Mouse (Mus musculus) embryonic facial prominence, embryonic 15.5 days (tissue): ENCODE results near the gene Zfp512. TPM values are rescaled to one million over a fixed set of nuclear protein-coding genes. Genes with fewer than 3 reads are reported as not detected.
"Not testable (repeated sequence)": the region's sequence is repeated elsewhere in the genome, so short reads cannot be mapped to it uniquely, and the experiment has no call there.

Experiments
- ATAC-seq: fragments of 200-750 bp; cut with Nextera tagmentation; 2 replicates; pipeline ENCODE4 v1.8.0; 2017; ENCODE audit warnings: low read depth, moderate TSS enrichment; ENCODE audit not compliant: insufficient number of reproducible peaks, low FRiP score, low TSS enrichment
- H3K27ac ChIP-seq: fragments of 300-500 bp; sonication (generic); replicated peaks from 2 replicates; pipeline ENCODE4 v1.5.1; 2015; ENCODE audit warnings: mild to moderate bottlenecking, inconsistent platforms
- H3K27me3 ChIP-seq: fragments of 300-500 bp; sonication (generic); 2 replicates; pipeline ENCODE4 v1.6.1; 2015; ENCODE audit warnings: inconsistent platforms
- H3K36me3 ChIP-seq: fragments of 300-500 bp; sonication (generic); 2 replicates; pipeline ENCODE4 v1.6.1; 2015; ENCODE audit warnings: mild to moderate bottlenecking, inconsistent platforms
- H3K4me1 ChIP-seq: fragments of 300-500 bp; sonication (generic); 2 replicates; pipeline ENCODE4 v1.6.1; 2015; ENCODE audit warnings: inconsistent platforms
- H3K4me2 ChIP-seq: fragments of 300-500 bp; sonication (generic); replicated peaks from 2 replicates; pipeline ENCODE4 v1.6.1; 2015; ENCODE audit warnings: mild to moderate bottlenecking, inconsistent platforms
- H3K4me3 ChIP-seq: fragments of 300-500 bp; sonication (generic); replicated peaks from 2 replicates; pipeline ENCODE4 v1.5.1; 2015; ENCODE audit warnings: mild to moderate bottlenecking, inconsistent platforms
- H3K9ac ChIP-seq: fragments of 300-500 bp; sonication (generic); 2 replicates; pipeline ENCODE4 v1.6.1; 2015; ENCODE audit warnings: inconsistent platforms
- H3K9me3 ChIP-seq: fragments of 300-500 bp; sonication (generic); replicated peaks from 2 replicates; pipeline ENCODE4 v1.6.1; 2016; ENCODE audit warnings: inconsistent platforms
- WGBS: fragments of 180-500 bp; shearing (Covaris S2); methylation state at CpG from one replicate; pipeline ENCODE4 v1.1.7; 2015; 5-methylcytosine and 5-hydroxymethylcytosine counted together
- polyA plus RNA-seq: library from polyadenylated mRNA; unstranded; fragments of >200 nt; fragmentation: Nextera tagmentation; extraction: Ambion mirVana; gene quantifications from 2 replicates; pipeline ENCODE4 v1.2.1, GENCODE M21; 2015

Zfp512 gene
- polyA plus RNA-seq: 50.0 and 51.9 TPM in 2 replicates

DNA sequence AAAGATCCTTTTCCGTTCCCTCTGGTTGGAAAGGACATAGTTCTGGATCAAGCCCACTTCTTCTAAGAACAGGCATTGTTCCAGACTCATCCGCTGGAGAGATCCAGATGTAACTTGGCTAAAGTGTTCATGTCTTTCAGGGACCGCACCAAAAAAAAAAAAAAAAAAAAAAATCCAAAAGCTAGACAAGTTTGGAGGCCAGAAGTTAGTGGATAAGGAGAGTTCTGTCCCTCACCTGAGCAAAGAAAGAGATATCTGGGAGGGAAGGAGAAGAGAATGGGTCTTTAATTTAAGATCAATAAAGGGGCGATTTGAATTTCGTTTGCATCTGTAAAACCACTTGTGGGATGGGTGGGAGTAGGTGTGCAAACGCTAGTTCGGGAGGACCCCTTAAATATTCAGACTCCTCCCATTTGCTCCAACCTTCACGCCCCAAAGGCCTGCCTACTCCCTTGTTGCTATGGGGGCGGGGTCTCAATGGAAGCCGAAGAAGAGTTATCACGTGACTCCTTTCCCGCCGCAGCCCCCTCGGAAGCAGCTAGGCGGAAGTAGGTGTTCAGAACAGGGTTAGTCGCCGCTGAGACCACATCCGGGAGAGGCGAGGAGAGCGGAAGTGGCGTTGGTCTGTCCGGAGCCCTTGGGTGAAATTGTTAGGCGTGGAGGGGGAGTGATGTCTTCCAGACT lies at the start of gene Zfp512:
Gene Zfp512, plus strand, starts transcription at position 554 of the 684 bp plus-strand sequence.
- Histone ChIP-seq H3K4me1 (peaks cover 14% of the 10 kb centered on the region), H3K9ac (peak within 1 kb of the TSS; percentile 42; the same call in 1 of the 2 replicates), H3K9me3 (no peaks in the 10 kb centered on the region), H3K27ac (peak within 1 kb of the TSS; percentile 66; the same call in 1 of the 2 replicates), H3K4me3 (peak within 1 kb of the TSS; percentile 59), H3K36me3 (no peaks in the 10 kb centered on the region), H3K4me2 (peak within 1 kb of the TSS; percentile 77), H3K27me3 (no peaks in the 10 kb centered on the region)
- 5% methylated on average over 23 of the region's 23 CpGs for whole genome bisulfite sequencing
- ATAC-seq: peak; percentile 98

DNA sequence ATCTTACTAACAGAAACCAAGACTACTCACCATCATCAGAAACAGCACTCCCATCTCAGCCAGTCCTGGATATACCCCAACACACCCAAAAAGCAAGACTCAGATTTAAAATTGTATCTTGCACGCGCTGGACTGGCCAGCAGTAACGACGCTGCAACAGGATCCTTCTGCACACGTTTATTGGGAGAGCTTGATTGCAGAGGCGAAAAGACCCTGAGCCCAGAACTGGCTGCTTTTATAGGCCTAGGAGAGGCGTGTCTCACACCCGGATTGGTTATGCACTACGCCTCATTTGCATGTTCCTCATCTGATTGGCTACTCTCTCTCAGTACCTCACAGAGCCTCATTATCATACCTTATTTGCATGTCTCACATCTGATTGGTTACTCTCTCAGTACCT lies 17.5 kb upstream of the Zfp512 start:
- WGBS: 90% methylated on average over 9 of the region's 9 CpGs

DNA sequence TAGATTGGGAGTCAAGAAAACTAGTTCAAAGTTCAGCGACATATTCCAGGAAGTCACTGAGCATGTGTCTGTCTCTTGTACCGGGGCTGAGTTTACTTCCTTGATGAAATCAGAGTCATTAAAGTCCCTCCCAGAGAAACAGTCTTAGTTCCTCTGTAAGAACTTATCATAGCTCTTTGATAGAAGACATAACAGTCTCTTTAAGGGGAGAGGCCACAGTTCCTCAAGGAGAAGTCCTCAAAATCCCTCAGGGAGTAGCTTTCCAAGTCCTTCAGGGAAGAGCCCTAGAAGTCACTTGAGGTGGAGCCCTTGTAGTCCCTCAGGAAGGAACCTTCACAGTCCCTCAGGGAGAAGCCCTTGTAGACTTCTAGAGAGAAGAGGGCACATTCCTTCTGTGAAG lies 895 bp upstream of the Zfp512 start:
- no peak for ATAC-seq
- Histone ChIP-seq H3K27me3 (no peaks in the 10 kb centered on the region), H3K9me3 (no peaks in the 10 kb centered on the region), H3K36me3 (no peaks in the 10 kb centered on the region), H3K27ac (no peak overlapping the region), H3K4me3 (no peak overlapping the region), H3K4me1 (peaks cover 14% of the 10 kb centered on the region), H3K9ac (no peak overlapping the region), H3K4me2 (no peak overlapping the region)
- 89% methylated on average over 2 of the region's 2 CpGs for WGBS

More for the DNA sequence above, 17.5 kb upstream of the Zfp512 start:
- not testable (repeated sequence) for H3K4me1 ChIP-seq, H3K9ac ChIP-seq, H3K36me3 ChIP-seq, H3K27me3 ChIP-seq, H3K9me3 ChIP-seq, H3K4me2 ChIP-seq, ATAC-seq, H3K27ac ChIP-seq, H3K4me3 ChIP-seq

DNA sequence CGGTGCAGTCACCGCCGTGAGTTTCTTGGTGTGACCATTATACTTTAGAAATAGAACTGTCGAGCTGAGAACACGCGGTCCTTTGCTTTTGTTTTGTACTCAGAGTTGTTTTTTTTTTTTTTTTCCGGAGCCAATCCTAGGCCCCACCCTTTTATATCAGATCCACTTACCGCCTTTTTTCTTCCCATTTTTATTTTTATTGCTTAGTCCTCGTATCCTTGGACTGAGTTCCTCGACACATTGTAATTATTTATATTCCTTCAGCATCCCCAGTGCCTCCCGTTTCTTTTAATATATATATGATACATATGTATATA lies 289 bp downstream of the Zfp512 start:
- Histone ChIP-seq H3K36me3 (no peaks in the 10 kb centered on the region), H3K9me3 (no peaks in the 10 kb centered on the region), H3K4me1 (peaks cover 14% of the 10 kb centered on the region), H3K9ac (peak overlapping the region; percentile 29; the same call in 1 of the 2 replicates), H3K4me2 (peak overlapping the region; percentile 77), H3K27me3 (no peaks in the 10 kb centered on the region), H3K4me3 (peak overlapping the region; percentile 59), H3K27ac (peak overlapping the region; percentile 66; the same call in 1 of the 2 replicates)
- no peak for ATAC-seq
- WGBS: under 1% methylated on average over 11 of the region's 11 CpGs

DNA sequence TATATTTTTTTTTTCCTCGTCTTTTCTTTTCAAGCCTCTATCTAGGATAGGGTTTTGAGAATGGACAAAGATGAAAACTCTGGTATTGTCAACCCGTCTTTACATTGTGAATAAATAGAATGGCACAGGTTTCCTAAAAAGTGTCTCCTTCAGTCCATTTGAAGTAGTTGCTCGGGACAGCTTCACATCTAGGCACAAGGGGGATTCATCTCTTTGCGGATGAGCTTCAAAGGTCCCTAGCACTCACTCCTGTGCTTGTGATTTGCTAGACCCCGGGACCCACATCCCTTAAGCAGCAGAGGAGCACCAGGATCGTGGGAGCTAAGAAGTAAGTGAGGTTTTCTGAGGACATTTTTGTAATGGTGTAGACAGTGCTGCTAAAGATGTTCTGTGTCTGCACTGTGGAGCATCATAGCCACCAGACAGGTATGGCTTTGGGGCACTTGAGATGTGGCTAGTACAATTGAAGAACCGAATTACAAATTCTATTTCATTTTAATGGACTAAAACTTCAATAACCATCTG lies 717 bp downstream of the Zfp512 start:
- peak overlapping the region; percentile 42; the same call in 1 of the 2 replicates for H3K9ac ChIP-seq
- ATAC-seq: no peak
- H3K36me3 ChIP-seq: no peaks in the 10 kb centered on the region
- no peaks in the 10 kb centered on the region for H3K27me3 ChIP-seq
- 0 out of 2 replicates have a peak overlapping the region, but pooled peaks have one; percentile 22 for H3K27ac ChIP-seq
- H3K4me1 ChIP-seq: peaks cover 14% of the 10 kb centered on the region
- 13% methylated on average over 7 of the region's 7 CpGs for WGBS
- H3K4me3 ChIP-seq: peak overlapping the region; percentile 59
- no peaks in the 10 kb centered on the region for H3K9me3 ChIP-seq
- H3K4me2 ChIP-seq: peak overlapping the region; percentile 77

DNA sequence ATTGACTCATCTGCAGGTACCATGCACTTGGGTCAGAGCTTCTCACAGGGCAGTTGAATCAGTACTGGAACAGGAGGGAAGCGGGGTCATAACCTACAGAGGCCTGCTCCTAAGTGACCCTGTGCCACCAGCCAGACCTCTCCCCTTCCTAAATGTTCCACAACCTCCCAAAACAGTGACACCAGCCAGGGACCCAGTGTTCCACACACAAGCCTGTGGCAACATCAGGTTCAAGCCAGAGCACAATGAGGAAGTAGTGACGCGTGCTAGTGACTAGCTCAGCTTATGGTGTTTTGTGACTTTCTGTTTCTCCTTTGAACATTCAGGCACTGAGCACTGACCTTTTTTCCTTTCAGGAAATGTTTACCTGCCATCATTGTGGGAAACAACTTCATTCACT lies 15.6 kb downstream of the Zfp512 start:
- Histone ChIP-seq H3K36me3 (peaks cover 65% of the 10 kb centered on the region), H3K4me1 (no peaks in the 10 kb centered on the region), H3K9ac (no peak overlapping the region), H3K9me3 (no peaks in the 10 kb centered on the region), H3K4me3 (no peak overlapping the region), H3K4me2 (no peak overlapping the region), H3K27ac (no peak overlapping the region), H3K27me3 (no peaks in the 10 kb centered on the region)
- WGBS: 95% methylated on average over 3 of the region's 3 CpGs
- ATAC-seq: no peak

DNA sequence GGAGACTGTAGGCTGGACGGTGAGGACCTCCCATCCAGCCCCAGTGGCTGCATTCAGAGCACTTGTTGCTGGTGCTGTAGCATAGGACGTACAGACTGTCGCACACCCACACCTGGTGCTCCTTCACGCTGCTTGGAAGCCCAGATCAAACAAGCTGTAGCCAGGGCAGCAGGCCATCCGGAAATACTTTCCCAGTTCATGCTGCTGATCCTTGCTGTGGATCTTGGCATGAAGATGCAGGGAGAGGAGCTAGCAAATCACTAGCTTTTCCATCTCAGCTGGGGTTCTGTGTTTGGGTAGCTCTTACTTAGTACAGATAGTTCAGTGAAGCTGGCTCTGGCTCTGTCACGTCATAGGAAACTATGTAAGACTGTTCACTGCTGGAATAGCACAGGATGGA lies 17.5 kb downstream of the Zfp512 start:
- no peak for ATAC-seq
- H3K9ac ChIP-seq: no peak overlapping the region
- 92% methylated on average over 6 of the region's 6 CpGs for WGBS
- H3K4me1 ChIP-seq: no peaks in the 10 kb centered on the region
- no peak overlapping the region for H3K4me2 ChIP-seq
- H3K36me3 ChIP-seq: peaks cover 85% of the 10 kb centered on the region
- H3K9me3 ChIP-seq: no peaks in the 10 kb centered on the region
- no peak overlapping the region; the same call in 1 of the 2 replicates for H3K27ac ChIP-seq
- H3K27me3 ChIP-seq: no peaks in the 10 kb centered on the region
- no peak overlapping the region for H3K4me3 ChIP-seq

DNA sequence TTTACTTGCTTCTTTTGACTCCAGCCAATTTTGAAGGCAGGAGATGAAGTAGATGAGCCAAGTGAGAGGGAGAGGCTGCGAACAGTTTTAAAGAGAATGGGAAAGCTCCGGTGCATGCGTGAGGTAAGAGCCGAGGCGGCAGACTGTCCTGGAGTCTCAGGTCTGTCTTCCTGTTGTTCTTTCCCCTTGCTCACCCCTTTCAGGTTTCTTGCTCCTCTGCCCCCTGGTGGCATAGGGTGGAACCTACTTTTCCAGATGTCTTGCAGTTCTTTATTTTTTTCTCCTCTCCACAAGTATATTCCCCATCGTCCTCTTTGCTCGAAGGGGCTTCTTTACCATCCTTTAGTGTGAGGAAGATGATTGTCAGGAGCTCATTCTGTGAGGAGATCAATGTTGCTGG lies 18.1 kb downstream of the Zfp512 start:
- WGBS: 68% methylated on average over 7 of the region's 7 CpGs
- Histone ChIP-seq H3K27ac (no peak overlapping the region), H3K36me3 (peaks cover 87% of the 10 kb centered on the region), H3K9me3 (no peaks in the 10 kb centered on the region), H3K4me2 (no peak overlapping the region), H3K27me3 (no peaks in the 10 kb centered on the region), H3K4me1 (no peaks in the 10 kb centered on the region), H3K4me3 (no peak overlapping the region), H3K9ac (no peak overlapping the region)
- no peak for ATAC-seq

DNA sequence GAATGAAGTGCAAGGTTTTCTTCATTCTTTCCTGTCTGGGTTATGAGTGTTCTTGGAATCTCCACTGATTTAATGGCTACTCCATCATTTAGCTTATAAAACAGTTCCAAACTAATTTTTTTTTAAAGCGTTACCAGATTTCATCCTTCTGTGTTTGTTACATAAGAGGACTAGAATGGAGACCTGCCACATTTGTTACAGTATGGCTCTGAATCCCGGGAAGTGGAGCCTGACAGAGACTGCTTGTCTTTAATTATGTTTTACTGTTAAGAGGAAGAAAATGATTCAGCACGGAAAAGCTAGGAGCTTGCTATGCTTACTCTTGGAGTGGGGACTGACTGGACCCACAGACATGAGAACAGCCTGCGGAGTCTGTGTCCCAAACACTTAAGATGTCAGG lies 28.3 kb downstream of the Zfp512 start:
- Histone ChIP-seq H3K9me3 (no peaks in the 10 kb centered on the region), H3K9ac (no peak overlapping the region), H3K27me3 (no peaks in the 10 kb centered on the region), H3K4me3 (no peak overlapping the region), H3K27ac (no peak overlapping the region), H3K36me3 (peaks cover 74% of the 10 kb centered on the region), H3K4me1 (no peaks in the 10 kb centered on the region), H3K4me2 (no peak overlapping the region)
- 92% methylated on average over 4 of the region's 4 CpGs for WGBS
- no peak for ATAC-seq

DNA sequence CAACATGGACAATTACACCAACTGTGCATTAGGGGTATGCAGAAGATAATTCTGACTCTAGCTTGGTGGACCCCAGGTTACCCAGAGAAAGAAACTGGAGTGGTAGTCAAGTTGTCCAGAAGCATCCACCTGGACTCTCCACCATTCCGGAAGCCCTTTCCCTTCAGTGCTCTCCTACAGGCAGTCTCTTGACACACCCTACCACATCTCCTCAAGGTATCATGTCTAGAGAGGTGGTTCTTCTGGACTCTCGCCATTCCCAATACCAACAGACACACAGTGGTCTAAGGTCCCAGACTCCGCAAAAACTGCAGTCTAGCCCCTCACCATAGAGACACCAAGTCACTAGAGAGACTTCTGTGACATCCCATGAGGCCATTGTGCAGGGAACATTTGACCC lies 33.2 kb downstream of the Zfp512 start, which contains the start of gene 4930548H24Rik:
Gene 4930548H24Rik, plus strand, starts transcription at position 301 of the 400 bp plus-strand sequence.
- H3K27ac ChIP-seq: no peak within 1 kb of the TSS
- H3K9me3 ChIP-seq: no peaks in the 10 kb centered on the region
- peaks cover 26% of the 10 kb centered on the region for H3K36me3 ChIP-seq
- no peaks in the 10 kb centered on the region for H3K4me1 ChIP-seq
- H3K4me3 ChIP-seq: no peak within 1 kb of the TSS
- 98% methylated on average over 3 of the region's 3 CpGs for WGBS
- H3K4me2 ChIP-seq: no peak within 1 kb of the TSS
- ATAC-seq: no peak
- H3K27me3 ChIP-seq: no peaks in the 10 kb centered on the region
- H3K9ac ChIP-seq: no peak within 1 kb of the TSS

DNA sequence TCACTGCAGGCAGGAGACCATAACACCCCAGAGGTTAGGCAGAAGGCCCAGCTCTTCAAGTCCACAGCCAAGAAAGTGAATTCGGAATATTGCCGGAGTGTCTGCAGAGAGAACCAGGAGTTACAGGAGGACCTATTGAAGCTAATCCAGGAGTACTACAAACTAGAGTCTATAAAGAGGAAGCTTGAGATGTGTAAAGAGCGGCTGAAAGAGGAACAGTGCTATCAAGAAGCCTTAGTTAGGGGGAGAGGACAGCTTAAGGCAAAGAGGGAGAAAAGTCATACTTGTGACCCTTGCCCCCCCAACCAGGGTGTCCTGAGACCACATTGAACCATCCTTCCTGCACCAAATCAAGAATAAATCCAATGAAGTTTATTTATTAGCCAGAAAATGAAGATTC lies 35.7 kb downstream of the Zfp512 start:
- WGBS: 92% methylated on average over 3 of the region's 3 CpGs
- H3K9me3 ChIP-seq: no peaks in the 10 kb centered on the region
- H3K4me2 ChIP-seq: no peak overlapping the region
- H3K36me3 ChIP-seq: 0 out of 2 replicates have a peak, but pooled peaks cover 6% of the 10 kb centered on the region
- no peaks in the 10 kb centered on the region for H3K4me1 ChIP-seq
- no peak for ATAC-seq
- no peak overlapping the region for H3K9ac ChIP-seq
- no peak overlapping the region for H3K27ac ChIP-seq
- H3K27me3 ChIP-seq: no peaks in the 10 kb centered on the region
- no peak overlapping the region for H3K4me3 ChIP-seq
